Mouse (Mus musculus) intestine, embryonic 16.5 days (tissue): ENCODE results near the gene Cdc14a. TPM values are rescaled to one million over a fixed set of nuclear protein-coding genes. Genes with fewer than 3 reads are reported as not detected.

Source experiments
- ATAC-seq: fragments of 200-750 bp; cut with Nextera tagmentation; 2 replicates; pipeline ENCODE4 v1.8.0; 2017; ENCODE audit warnings: moderate TSS enrichment, moderate library complexity
- H3K27ac ChIP-seq: fragments of 300-500 bp; sonication (generic); 2 replicates; pipeline ENCODE4 v1.5.1; 2014; ENCODE audit warnings: mild to moderate bottlenecking, low read length
- H3K27me3 ChIP-seq: fragments of 300-500 bp; sonication (generic); replicated peaks from 2 replicates; pipeline ENCODE4 v1.6.1; 2014; ENCODE audit warnings: low read length, control low read depth, mixed read lengths; ENCODE audit not compliant: control insufficient read depth, insufficient read depth
- H3K36me3 ChIP-seq: fragments of 300-500 bp; sonication (generic); 2 replicates; pipeline ENCODE4 v1.6.1; 2014; ENCODE audit warnings: low read length, control low read depth; ENCODE audit not compliant: control insufficient read depth, insufficient read depth
- H3K4me1 ChIP-seq: fragments of 300-500 bp; sonication (generic); 2 replicates; pipeline ENCODE4 v1.6.1; 2014; ENCODE audit warnings: low read length, control low read depth, mixed read lengths; ENCODE audit not compliant: control insufficient read depth, insufficient read depth
- H3K4me2 ChIP-seq: fragments of 300-500 bp; sonication (generic); 2 replicates; pipeline ENCODE4 v1.6.1; 2014; ENCODE audit warnings: low read depth, low read length, control low read depth
- H3K4me3 ChIP-seq: fragments of 300-500 bp; sonication (generic); 2 replicates; pipeline ENCODE4 v1.5.1; 2014; ENCODE audit warnings: mild to moderate bottlenecking, low read length
- H3K9ac ChIP-seq: fragments of 300-500 bp; sonication (generic); 2 replicates; pipeline ENCODE4 v1.6.1; 2014; ENCODE audit warnings: low read depth, low read length
- H3K9me3 ChIP-seq: fragments of 300-500 bp; sonication (generic); 2 replicates; pipeline ENCODE4 v1.6.1; 2016; ENCODE audit warnings: low read length, control low read depth; ENCODE audit not compliant: control insufficient read depth
- WGBS: fragments of 180-500 bp; shearing (Covaris S2); extraction: QIAGEN DNeasy Blood & Tissue Kit; methylation state at CpG from one replicate; pipeline ENCODE4 v1.1.7; 2014; 5-methylcytosine and 5-hydroxymethylcytosine counted together
- polyA plus RNA-seq: library from polyadenylated mRNA; unstranded; fragments of >200 nt; fragmentation: Nextera tagmentation; extraction: Ambion mirVana; gene quantifications from 2 replicates; pipeline ENCODE4 v1.2.1, GENCODE M21; 2015

Cdc14a gene
- polyA plus RNA-seq, 1 experiment from 2014 or later, result 5.4 TPM

GRCm38 (mm10) chr3:116422074-116422473 lies 1.8 kb downstream of the Cdc14a start:
- Histone ChIP-seq H3K9ac (0 out of 2 replicates have a peak overlapping the region, but pooled peaks have one; percentile 20), H3K4me3 (peak overlapping the region; percentile 86; the same call in 1 of the 2 replicates), H3K27ac (no peak overlapping the region), H3K9me3 (no peaks in the 10 kb centered on the region), H3K27me3 (no peaks in the 10 kb centered on the region), H3K4me2 (peak overlapping the region; percentile 90; the same call in 1 of the 2 replicates), H3K36me3 (no peaks in the 10 kb centered on the region), H3K4me1 (peaks cover 9% of the 10 kb centered on the region)
- WGBS, result 52% methylated on average over 8 of the region's 8 CpGs
- ATAC-seq, result no peak

GRCm38 (mm10) chr3:116421121-116421520 lies 2.7 kb downstream of the Cdc14a start:
- Histone ChIP-seq H3K4me3 (no peak overlapping the region), H3K9ac (no peak overlapping the region), H3K4me1 (peaks cover 9% of the 10 kb centered on the region), H3K36me3 (0 out of 2 replicates have a peak, but pooled peaks cover 2% of the 10 kb centered on the region), H3K27me3 (no peaks in the 10 kb centered on the region), H3K4me2 (no peak overlapping the region), H3K27ac (no peak overlapping the region), H3K9me3 (no peaks in the 10 kb centered on the region)
- WGBS, result 59% methylated on average over 6 of the region's 6 CpGs
- ATAC-seq, result no peak

GRCm38 (mm10) chr3:116419791-116420190 lies 4.0 kb downstream of the Cdc14a start:
- Histone ChIP-seq H3K4me3 (no peak overlapping the region), H3K9ac (no peak overlapping the region), H3K27me3 (no peaks in the 10 kb centered on the region), H3K36me3 (peaks cover 2% of the 10 kb centered on the region; the same call in 1 of the 2 replicates), H3K4me2 (no peak overlapping the region), H3K4me1 (peaks cover 9% of the 10 kb centered on the region), H3K9me3 (no peaks in the 10 kb centered on the region), H3K27ac (no peak overlapping the region)
- 88% methylated on average over 11 of the region's 11 CpGs for WGBS
- ATAC-seq, result no peak

- no peaks in the 10 kb centered on the region for H3K27me3 ChIP-seq
- H3K4me2 ChIP-seq, result no peak overlapping the region
- no peak overlapping the region for H3K27ac ChIP-seq
- ATAC-seq, result peak; percentile 93
- H3K36me3 ChIP-seq, result peaks cover 2% of the 10 kb centered on the region; the same call in 1 of the 2 replicates
- H3K4me1 ChIP-seq, result peaks cover 11% of the 10 kb centered on the region
- no peak overlapping the region for H3K4me3 ChIP-seq
- no peaks in the 10 kb centered on the region for H3K9me3 ChIP-seq
- no peak overlapping the region for H3K9ac ChIP-seq
- 56% methylated on average over 3 of the region's 3 CpGs for WGBS
Observed at GRCm38 (mm10) chr3:116414451-116414860, 9.4 kb downstream of the Cdc14a start.

- H3K27ac ChIP-seq, result no peak overlapping the region
- H3K4me3 ChIP-seq, result no peak overlapping the region
- peaks cover 16% of the 10 kb centered on the region for H3K4me1 ChIP-seq
- 85% methylated on average over 4 of the region's 4 CpGs for WGBS
- no peak overlapping the region for H3K4me2 ChIP-seq
- H3K9ac ChIP-seq, result no peak overlapping the region
- no peak for ATAC-seq
- peaks cover 2% of the 10 kb centered on the region; the same call in 1 of the 2 replicates for H3K36me3 ChIP-seq
- H3K27me3 ChIP-seq, result no peaks in the 10 kb centered on the region
- H3K9me3 ChIP-seq, result no peaks in the 10 kb centered on the region
Observed at GRCm38 (mm10) chr3:116412954-116413724, 10.7 kb downstream of the Cdc14a start.

- H3K4me3 ChIP-seq, result no peak overlapping the region
- H3K4me2 ChIP-seq, result no peak overlapping the region
- no peaks in the 10 kb centered on the region for H3K9me3 ChIP-seq
- no peaks in the 10 kb centered on the region for H3K27me3 ChIP-seq
- H3K36me3 ChIP-seq, result no peaks in the 10 kb centered on the region; the same call in 1 of the 2 replicates
- ATAC-seq, result no peak
- H3K27ac ChIP-seq, result no peak overlapping the region
- 40% methylated on average over 7 of the region's 7 CpGs for WGBS
- H3K9ac ChIP-seq, result no peak overlapping the region
- peaks cover 16% of the 10 kb centered on the region for H3K4me1 ChIP-seq
Observed at GRCm38 (mm10) chr3:116410051-116410450, 13.8 kb downstream of the Cdc14a start.

GRCm38 (mm10) chr3:116409486-116409885 lies 14.3 kb downstream of the Cdc14a start:
- ATAC-seq, result no peak
- no peak overlapping the region for H3K9ac ChIP-seq
- H3K27me3 ChIP-seq, result no peaks in the 10 kb centered on the region
- no peak overlapping the region for H3K27ac ChIP-seq
- WGBS, result 61% methylated on average over 8 of the region's 8 CpGs
- no peaks in the 10 kb centered on the region for H3K36me3 ChIP-seq
- H3K4me2 ChIP-seq, result no peak overlapping the region
- no peak overlapping the region for H3K4me3 ChIP-seq
- no peaks in the 10 kb centered on the region for H3K9me3 ChIP-seq
- peaks cover 16% of the 10 kb centered on the region for H3K4me1 ChIP-seq

GRCm38 (mm10) chr3:116408856-116409255 lies 15.0 kb downstream of the Cdc14a start:
- 55% methylated on average over 10 of the region's 10 CpGs for WGBS

GRCm38 (mm10) chr3:116405516-116405915 lies 18.3 kb downstream of the Cdc14a start:
- ATAC-seq, result no peak
- WGBS, result 75% methylated on average over 8 of the region's 9 CpGs
- Histone ChIP-seq H3K4me3 (no peak overlapping the region), H3K36me3 (no peaks in the 10 kb centered on the region), H3K27ac (no peak overlapping the region), H3K4me2 (no peak overlapping the region), H3K27me3 (no peaks in the 10 kb centered on the region), H3K9ac (no peak overlapping the region), H3K4me1 (peaks cover 12% of the 10 kb centered on the region), H3K9me3 (no peaks in the 10 kb centered on the region)

More at GRCm38 (mm10) chr3:116408856-116409255, 15.0 kb downstream of the Cdc14a start:
- H3K9ac ChIP-seq, result no peak overlapping the region
- no peak overlapping the region for H3K27ac ChIP-seq
- no peak for ATAC-seq
- no peaks in the 10 kb centered on the region for H3K36me3 ChIP-seq
- no peaks in the 10 kb centered on the region for H3K27me3 ChIP-seq
- H3K4me3 ChIP-seq, result no peak overlapping the region
- no peaks in the 10 kb centered on the region for H3K9me3 ChIP-seq
- no peak overlapping the region for H3K4me2 ChIP-seq
- peaks cover 13% of the 10 kb centered on the region for H3K4me1 ChIP-seq
